Mouse (Mus musculus): ENCODE data around the gene Nxnl1.

- TF ChIP-seq CTCF (IDR thresholded peaks at IDR 0.05; ENCODE audit: low read depth, low read length) (no peak), POLR2A (IDR thresholded peaks at IDR 0.05; ENCODE audit: extremely low read depth, insufficient read depth, low read length) (no peak)
Measured at GRCm38 (mm10) chr8:71563992-71564391, 2.4 kb downstream of the Nxnl1 start.
